Mouse (Mus musculus) liver, embryonic 12.5 days (tissue): ENCODE data around the gene 1700010I14Rik. TPM values are rescaled to one million over a fixed set of nuclear protein-coding genes. Genes with fewer than 3 reads are reported as not detected.

Experiments used
- ATAC-seq: fragments of 200-750 bp; cut with Nextera tagmentation; 2 replicates; pipeline ENCODE4 v1.8.0; 2017; ENCODE audit warnings: moderate number of reproducible peaks, mild to moderate bottlenecking, moderate library complexity
- H3K27ac ChIP-seq: fragments of 300-500 bp; sonication (generic); 2 replicates; pipeline ENCODE4 v1.5.1; 2016; ENCODE audit warnings: mild to moderate bottlenecking
- H3K27me3 ChIP-seq: fragments of 300-500 bp; sonication (generic); replicated peaks from 2 replicates; pipeline ENCODE4 v1.6.1; 2016; ENCODE audit warnings: mild to moderate bottlenecking, moderate library complexity
- H3K36me3 ChIP-seq: fragments of 300-500 bp; sonication (generic); 2 replicates; pipeline ENCODE4 v1.6.1; 2016; ENCODE audit warnings: mild to moderate bottlenecking, moderate library complexity
- H3K4me1 ChIP-seq: fragments of 300-500 bp; sonication (generic); 2 replicates; pipeline ENCODE4 v1.6.1; 2016
- H3K4me2 ChIP-seq: fragments of 300-500 bp; sonication (generic); 2 replicates; pipeline ENCODE4 v1.6.1; 2016; ENCODE audit warnings: mild to moderate bottlenecking, moderate library complexity
- H3K4me3 ChIP-seq: fragments of 300-500 bp; sonication (generic); 2 replicates; pipeline ENCODE4 v1.5.1; 2016; ENCODE audit warnings: mild to moderate bottlenecking, moderate library complexity
- H3K9ac ChIP-seq: fragments of 300-500 bp; sonication (generic); 2 replicates; pipeline ENCODE4 v1.6.1; 2016; ENCODE audit warnings: mild to moderate bottlenecking, moderate library complexity
- H3K9me3 ChIP-seq: fragments of 300-500 bp; sonication (generic); replicated peaks from 2 replicates; pipeline ENCODE4 v1.6.1; 2016; ENCODE audit warnings: mild to moderate bottlenecking, moderate library complexity
- WGBS: fragments of 180-500 bp; shearing (Covaris S2); methylation state at CpG from one replicate; pipeline ENCODE4 v1.1.7; 2016; ENCODE audit not compliant: insufficient replicate concordance; 5-methylcytosine and 5-hydroxymethylcytosine counted together
- polyA plus RNA-seq: library from polyadenylated mRNA; unstranded; fragments of >200 nt; fragmentation: Nextera tagmentation; extraction: Ambion mirVana; gene quantifications from 2 replicates; pipeline ENCODE4 v1.2.1, GENCODE M21; 2016

1700010I14Rik gene
- polyA plus RNA-seq = 0.84 and 1.0 TPM in 2 replicates

- Histone ChIP-seq H3K9ac (no peak within 1 kb of the TSS; the same call in 1 of the 2 replicates), H3K4me1 (0 out of 2 replicates have a peak, but pooled peaks cover 7% of the 10 kb centered on the region), H3K4me3 (peak within 1 kb of the TSS; percentile 56), H3K36me3 (peaks cover under 1% of the 10 kb centered on the region; the same call in 1 of the 2 replicates), H3K27ac (peak within 1 kb of the TSS; percentile 32; the same call in 1 of the 2 replicates), H3K27me3 (no peaks in the 10 kb centered on the region), H3K4me2 (peak within 1 kb of the TSS; percentile 65), H3K9me3 (no peaks in the 10 kb centered on the region)
- WGBS = 2% methylated on average over 13 of the region's 13 CpGs
- peak; percentile 60 for ATAC-seq
These were observed at the start of gene 1700010I14Rik for GRCm38 (mm10) chr17:8988119-8988807. Gene 1700010I14Rik, plus strand, starts transcription at chr17:8988333.

GRCm38 (mm10) chr17:8951588-8951987 is 36.5 kb upstream of the 1700010I14Rik start:
- Histone ChIP-seq H3K27ac (no peak overlapping the region), H3K4me1 (no peaks in the 10 kb centered on the region), H3K27me3 (no peaks in the 10 kb centered on the region), H3K4me2 (no peak overlapping the region), H3K9me3 (no peaks in the 10 kb centered on the region), H3K36me3 (no peaks in the 10 kb centered on the region), H3K9ac (no peak overlapping the region), H3K4me3 (no peak overlapping the region)
- WGBS = 66% methylated on average over 5 of the region's 5 CpGs
- no peak for ATAC-seq

- H3K9ac ChIP-seq = no peak overlapping the region
- no peak overlapping the region for H3K27ac ChIP-seq
- no peaks in the 10 kb centered on the region for H3K4me1 ChIP-seq
- H3K27me3 ChIP-seq = no peaks in the 10 kb centered on the region
- 77% methylated on average over 8 of the region's 8 CpGs for WGBS
- H3K4me3 ChIP-seq = no peak overlapping the region
- no peak overlapping the region for H3K4me2 ChIP-seq
- no peaks in the 10 kb centered on the region for H3K36me3 ChIP-seq
- H3K9me3 ChIP-seq = no peaks in the 10 kb centered on the region
- ATAC-seq = no peak
These were observed 35.2 kb upstream of the 1700010I14Rik start for GRCm38 (mm10) chr17:8952951-8953350.

- no peaks in the 10 kb centered on the region for H3K9me3 ChIP-seq
- H3K4me3 ChIP-seq = no peak overlapping the region
- no peak for ATAC-seq
These were observed 30.0 kb upstream of the 1700010I14Rik start for GRCm38 (mm10) chr17:8958125-8958524.

GRCm38 (mm10) chr17:8960386-8960785 is 27.7 kb upstream of the 1700010I14Rik start:
- no peaks in the 10 kb centered on the region for H3K27me3 ChIP-seq
- WGBS = 72% methylated on average over 4 of the region's 4 CpGs

More at GRCm38 (mm10) chr17:8958125-8958524, 30.0 kb upstream of the 1700010I14Rik start:
- Histone ChIP-seq H3K36me3 (no peaks in the 10 kb centered on the region), H3K27ac (no peak overlapping the region), H3K27me3 (no peaks in the 10 kb centered on the region), H3K9ac (no peak overlapping the region), H3K4me1 (no peaks in the 10 kb centered on the region), H3K4me2 (no peak overlapping the region)
- 71% methylated on average over 6 of the region's 6 CpGs for WGBS

GRCm38 (mm10) chr17:8961097-8961496 is 27.0 kb upstream of the 1700010I14Rik start:
- Histone ChIP-seq H3K27ac (no peak overlapping the region), H3K27me3 (no peaks in the 10 kb centered on the region), H3K4me2 (no peak overlapping the region), H3K9me3 (no peaks in the 10 kb centered on the region), H3K9ac (no peak overlapping the region), H3K36me3 (no peaks in the 10 kb centered on the region), H3K4me1 (no peaks in the 10 kb centered on the region), H3K4me3 (no peak overlapping the region)
- ATAC-seq = no peak
- 61% methylated on average over 5 of the region's 5 CpGs for WGBS

More at GRCm38 (mm10) chr17:8960386-8960785, 27.7 kb upstream of the 1700010I14Rik start:
- Histone ChIP-seq H3K4me3 (no peak overlapping the region), H3K27ac (no peak overlapping the region), H3K9me3 (no peaks in the 10 kb centered on the region), H3K4me1 (no peaks in the 10 kb centered on the region), H3K9ac (no peak overlapping the region), H3K36me3 (no peaks in the 10 kb centered on the region), H3K4me2 (no peak overlapping the region)
- no peak for ATAC-seq

- no peak overlapping the region for H3K27ac ChIP-seq
- no peak overlapping the region for H3K9ac ChIP-seq
- WGBS = 73% methylated on average over 14 of the region's 14 CpGs
- no peaks in the 10 kb centered on the region for H3K9me3 ChIP-seq
- no peaks in the 10 kb centered on the region for H3K27me3 ChIP-seq
- no peaks in the 10 kb centered on the region for H3K4me1 ChIP-seq
- ATAC-seq = no peak
- no peak overlapping the region for H3K4me2 ChIP-seq
- H3K36me3 ChIP-seq = no peaks in the 10 kb centered on the region
- H3K4me3 ChIP-seq = no peak overlapping the region
These were observed 26.5 kb upstream of the 1700010I14Rik start for GRCm38 (mm10) chr17:8961644-8962043.

- H3K36me3 ChIP-seq = no peaks in the 10 kb centered on the region
- H3K27me3 ChIP-seq = no peaks in the 10 kb centered on the region
- ATAC-seq = no peak
- H3K4me3 ChIP-seq = no peak overlapping the region
- H3K4me2 ChIP-seq = no peak overlapping the region
- 69% methylated on average over 6 of the region's 6 CpGs for whole genome bisulfite sequencing
- H3K9ac ChIP-seq = no peak overlapping the region
- H3K9me3 ChIP-seq = no peaks in the 10 kb centered on the region
- H3K27ac ChIP-seq = no peak overlapping the region
- H3K4me1 ChIP-seq = no peaks in the 10 kb centered on the region
These were observed 23.0 kb upstream of the 1700010I14Rik start for GRCm38 (mm10) chr17:8965177-8965576.

- ATAC-seq = no peak
- no peak overlapping the region for H3K27ac ChIP-seq
- no peak overlapping the region for H3K4me2 ChIP-seq
- H3K27me3 ChIP-seq = peaks cover 3% of the 10 kb centered on the region; the same call in 1 of the 2 replicates
- WGBS = 50% methylated on average over 12 of the region's 12 CpGs
- H3K36me3 ChIP-seq = no peaks in the 10 kb centered on the region
- H3K4me1 ChIP-seq = no peaks in the 10 kb centered on the region
- no peak overlapping the region for H3K9ac ChIP-seq
- H3K9me3 ChIP-seq = no peaks in the 10 kb centered on the region
- H3K4me3 ChIP-seq = no peak overlapping the region
These were observed 15.8 kb upstream of the 1700010I14Rik start for GRCm38 (mm10) chr17:8972152-8972854.

- Histone ChIP-seq H3K36me3 (no peaks in the 10 kb centered on the region), H3K4me2 (no peak overlapping the region), H3K4me3 (no peak overlapping the region), H3K27me3 (peaks cover 3% of the 10 kb centered on the region; the same call in 1 of the 2 replicates), H3K4me1 (no peaks in the 10 kb centered on the region), H3K9ac (no peak overlapping the region), H3K27ac (no peak overlapping the region), H3K9me3 (no peaks in the 10 kb centered on the region)
- no peak for ATAC-seq
- WGBS = 54% methylated on average over 5 of the region's 5 CpGs
These were observed 14.8 kb upstream of the 1700010I14Rik start for GRCm38 (mm10) chr17:8973331-8973730.

- H3K36me3 ChIP-seq = no peaks in the 10 kb centered on the region
- ATAC-seq = no peak
- H3K9me3 ChIP-seq = no peaks in the 10 kb centered on the region
- H3K27ac ChIP-seq = no peak overlapping the region
- H3K27me3 ChIP-seq = peaks cover 3% of the 10 kb centered on the region; the same call in 1 of the 2 replicates
- H3K4me3 ChIP-seq = no peak overlapping the region
- H3K9ac ChIP-seq = no peak overlapping the region
- 68% methylated on average over 7 of the region's 7 CpGs for WGBS
- no peaks in the 10 kb centered on the region for H3K4me1 ChIP-seq
- no peak overlapping the region for H3K4me2 ChIP-seq
These were observed 13.7 kb upstream of the 1700010I14Rik start for GRCm38 (mm10) chr17:8974423-8974822.

- no peaks in the 10 kb centered on the region for H3K4me1 ChIP-seq
- H3K4me2 ChIP-seq = no peak overlapping the region
- no peak overlapping the region for H3K27ac ChIP-seq
- H3K36me3 ChIP-seq = no peaks in the 10 kb centered on the region
- no peak for ATAC-seq
- H3K4me3 ChIP-seq = no peak overlapping the region
- WGBS = 58% methylated on average over 6 of the region's 6 CpGs
- H3K9me3 ChIP-seq = no peaks in the 10 kb centered on the region
- H3K27me3 ChIP-seq = peaks cover 3% of the 10 kb centered on the region; the same call in 1 of the 2 replicates
- no peak overlapping the region for H3K9ac ChIP-seq
These were observed 13.2 kb upstream of the 1700010I14Rik start for GRCm38 (mm10) chr17:8974823-8975397.
